Mouse (Mus musculus): ENCODE measurements around the gene Ttll12.

Ttll12 gene

GRCm38 (mm10) chr15:83594513-83595363 is at the start of gene Ttll12:
Gene Ttll12 (minus strand): TSS chr15:83595157.
- peak; percentile 99 for DNase-seq (ENCODE audit: low read depth, low spot score)

GRCm38 (mm10) chr15:83642518-83642917 is 47.6 kb upstream of the Ttll12 start:
- DNase-seq (ENCODE audit: low read depth, low spot score), result no peak

GRCm38 (mm10) chr15:83640208-83640607 is 45.3 kb upstream of the Ttll12 start:
- no peak for DNase-seq (ENCODE audit: low read depth, low spot score)

- no peak for DNase-seq (ENCODE audit: low read depth, low spot score)
Measured at GRCm38 (mm10) chr15:83639160-83639559, 44.2 kb upstream of the Ttll12 start.

GRCm38 (mm10) chr15:83638196-83638899 is 43.4 kb upstream of the Ttll12 start:
- no peak for DNase-seq (ENCODE audit: low read depth, low spot score)

GRCm38 (mm10) chr15:83636759-83637158 is 41.8 kb upstream of the Ttll12 start:
- no peak for DNase-seq (ENCODE audit: low read depth, low spot score)

- peak; percentile 12 for DNase-seq (ENCODE audit: low read depth, low spot score)
Measured at GRCm38 (mm10) chr15:83635251-83635650, 40.3 kb upstream of the Ttll12 start.

GRCm38 (mm10) chr15:83634076-83634475 is 39.1 kb upstream of the Ttll12 start:
- peak; percentile 31 for DNase-seq (ENCODE audit: low read depth, low spot score)

- DNase-seq (ENCODE audit: low read depth, low spot score), result no peak
Measured at GRCm38 (mm10) chr15:83631071-83631470, 36.1 kb upstream of the Ttll12 start.

- no peak for DNase-seq (ENCODE audit: low read depth, low spot score)
Measured at GRCm38 (mm10) chr15:83629716-83630115, 34.8 kb upstream of the Ttll12 start.

GRCm38 (mm10) chr15:83626142-83626645 is 31.2 kb upstream of the Ttll12 start:
- DNase-seq (ENCODE audit: low read depth, low spot score), result no peak

GRCm38 (mm10) chr15:83615245-83615644 is 20.3 kb upstream of the Ttll12 start:
- DNase-seq (ENCODE audit: low read depth, low spot score), result peak; percentile 80

- DNase-seq (ENCODE audit: low read depth, low spot score), result peak; percentile 83
Measured at GRCm38 (mm10) chr15:83607115-83607802, 12.3 kb upstream of the Ttll12 start.

GRCm38 (mm10) chr15:83606700-83607099 is 11.7 kb upstream of the Ttll12 start:
- no peak for DNase-seq (ENCODE audit: low read depth, low spot score)

- no peak for DNase-seq (ENCODE audit: low read depth, low spot score)
Measured at GRCm38 (mm10) chr15:83606216-83606615, 11.3 kb upstream of the Ttll12 start.

- DNase-seq (ENCODE audit: low read depth, low spot score), result no peak
Measured at GRCm38 (mm10) chr15:83603426-83603825, 8.5 kb upstream of the Ttll12 start.

GRCm38 (mm10) chr15:83603046-83603396 is 8.1 kb upstream of the Ttll12 start:
- DNase-seq (ENCODE audit: low read depth, low spot score), result no peak

GRCm38 (mm10) chr15:83602372-83603045 is 7.6 kb upstream of the Ttll12 start:
- DNase-seq (ENCODE audit: low read depth, low spot score), result no peak

- no peak for DNase-seq (ENCODE audit: low read depth, low spot score)
Measured at GRCm38 (mm10) chr15:83601185-83601584, 6.2 kb upstream of the Ttll12 start.

GRCm38 (mm10) chr15:83596833-83597232 is 1.9 kb upstream of the Ttll12 start:
- no peak for DNase-seq (ENCODE audit: low read depth, low spot score)

- no peak for DNase-seq (ENCODE audit: low read depth, low spot score)
Measured at GRCm38 (mm10) chr15:83595364-83595711, 381 bp upstream of the Ttll12 start.
